Mouse (Mus musculus) hindbrain, postnatal 0 days (tissue): ENCODE measurements around the gene Clk4. TPM values are rescaled to one million over a fixed set of nuclear protein-coding genes. Genes with fewer than 3 reads are reported as not detected.

Source experiments
- ATAC-seq: fragments of 200-750 bp; cut with Nextera tagmentation; 2 replicates; pipeline ENCODE4 v1.8.0; 2017; ENCODE audit warnings: mild to moderate bottlenecking, moderate TSS enrichment, moderate library complexity
- DNase-seq: peaks from one replicate; pipeline ENCODE4 v3.0.0-alpha.2; 2015; ENCODE audit warnings: low spot score
- H3K27ac ChIP-seq: fragments of 300-500 bp; sonication (generic); 2 replicates; pipeline ENCODE4 v1.5.1; 2014; ENCODE audit warnings: mild to moderate bottlenecking
- H3K27me3 ChIP-seq: fragments of 300-500 bp; sonication (generic); 2 replicates; pipeline ENCODE4 v1.6.1; 2014; ENCODE audit warnings: low read length, mixed read lengths; ENCODE audit not compliant: insufficient read depth
- H3K36me3 ChIP-seq: fragments of 300-500 bp; sonication (generic); 2 replicates; pipeline ENCODE4 v1.6.1; 2014; ENCODE audit warnings: low read length, mixed read lengths; ENCODE audit not compliant: insufficient read depth
- H3K4me1 ChIP-seq: fragments of 300-500 bp; sonication (generic); 2 replicates; pipeline ENCODE4 v1.6.1; 2014; ENCODE audit warnings: antibody characterized with exemption, low read length, mixed read lengths; ENCODE audit not compliant: insufficient read depth
- H3K4me2 ChIP-seq: fragments of 300-500 bp; sonication (generic); 2 replicates; pipeline ENCODE4 v1.6.1; 2014; ENCODE audit warnings: low read depth, mild to moderate bottlenecking, low read length, moderate library complexity, mixed read lengths
- H3K4me3 ChIP-seq: fragments of 300-500 bp; sonication (generic); 2 replicates; pipeline ENCODE4 v1.5.1; 2014; ENCODE audit warnings: low read length
- H3K9ac ChIP-seq: fragments of 300-500 bp; sonication (generic); replicated peaks from 2 replicates; pipeline ENCODE4 v1.6.1; 2014; ENCODE audit warnings: mild to moderate bottlenecking, low read length, moderate library complexity, mixed read lengths
- H3K9me3 ChIP-seq: fragments of 300-500 bp; sonication (generic); 2 replicates; pipeline ENCODE4 v1.6.1; 2016; ENCODE audit warnings: low read length, mixed read lengths
- CTCF ChIP-seq: IDR thresholded peaks from 2 replicates; pipeline ENCODE4 v1.5.1; 2016; ENCODE audit warnings: antibody characterized with exemption, control low read depth, low read depth
- whole genome bisulfite sequencing: fragments of 180-500 bp; shearing (Covaris S2); extraction: QIAGEN DNeasy Blood & Tissue Kit; methylation state at CpG from one replicate; pipeline ENCODE4 v1.1.7; 2014; 5-methylcytosine and 5-hydroxymethylcytosine counted together
- polyA plus RNA-seq: library from polyadenylated mRNA; unstranded; fragments of >200 nt; fragmentation: Nextera tagmentation; extraction: Ambion mirVana; gene quantifications from 2 replicates; pipeline ENCODE4 v1.2.1, GENCODE M21; 2015
- total RNA-seq: library from RNA; depleted of rRNA; stranded (reverse); fragments of >200 nt; gene quantifications from 2 replicates; pipeline ENCODE4 v1.2.3, GENCODE M21; 2014; rRNA removed

Gene Clk4
- total RNA-seq (57.6 and 58.3 TPM in 2 replicates), polyA plus RNA-seq (92.5 and 93.3 TPM in 2 replicates)

DNA sequence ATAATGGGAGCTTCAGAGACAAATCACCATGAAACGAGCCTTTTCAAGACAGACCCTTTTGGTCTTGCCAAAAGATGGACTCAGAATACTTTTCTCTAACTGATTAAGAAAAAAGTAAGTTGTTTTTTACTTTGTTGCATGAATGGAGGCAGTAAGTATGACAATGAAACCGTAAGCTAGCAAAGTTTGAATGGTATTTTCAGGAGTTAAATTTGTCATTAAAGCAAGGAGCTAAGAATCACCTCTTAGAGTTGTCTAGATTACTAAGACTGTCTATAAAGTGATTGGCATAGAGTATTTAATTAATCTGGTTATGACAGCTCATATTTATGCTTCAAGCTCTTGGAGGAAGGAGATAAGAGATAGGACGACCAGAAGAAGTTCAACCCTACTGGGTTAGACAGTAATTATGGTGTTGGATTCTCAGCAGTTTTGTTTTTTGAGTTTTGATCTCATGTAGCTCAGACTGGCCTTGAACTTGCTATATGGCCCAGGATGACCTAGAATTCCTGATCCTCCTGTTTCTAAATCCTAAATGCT, at the start of gene Clk4:
Gene Clk4 (plus strand): TSS at position 51 of the 540 bp plus-strand sequence.
- Histone ChIP-seq H3K27ac (peak within 1 kb of the TSS; percentile 99), H3K27me3 (no peaks in the 10 kb centered on the region), H3K4me3 (peak within 1 kb of the TSS; percentile 97), H3K9me3 (no peaks in the 10 kb centered on the region), H3K4me1 (peaks cover 16% of the 10 kb centered on the region; the same call in 1 of the 2 replicates), H3K9ac (peak within 1 kb of the TSS; percentile 99), H3K36me3 (no peaks in the 10 kb centered on the region), H3K4me2 (peak within 1 kb of the TSS; percentile 62)
- no peak for ATAC-seq
- DNase-seq, result no peak
- TF ChIP-seq CTCF, result no peak
- WGBS, result 73% methylated on average over 3 of the region's 3 CpGs

DNA sequence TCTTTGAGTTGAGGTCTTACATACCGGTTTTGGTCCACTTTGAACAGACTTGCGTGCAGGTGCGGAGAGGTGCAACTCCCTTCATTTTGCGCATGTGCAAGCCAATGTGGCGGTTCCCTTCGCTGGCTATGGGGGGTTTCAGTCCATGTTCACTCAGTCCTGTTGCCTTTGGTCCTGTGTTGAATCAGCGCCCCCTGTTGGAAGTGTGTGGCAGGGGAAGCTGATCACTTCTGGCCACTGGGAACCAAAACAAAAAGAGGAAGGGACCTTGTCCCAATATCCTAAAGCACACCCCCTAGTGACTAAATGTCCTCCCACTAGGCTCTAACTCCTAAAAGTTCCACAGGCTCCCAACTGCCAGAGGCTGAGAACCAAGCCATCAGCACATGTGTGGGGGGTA, 47.5 kb upstream of the Clk4 start:
- DNase-seq, result no peak
- H3K36me3 ChIP-seq, result no peaks in the 10 kb centered on the region
- no peaks in the 10 kb centered on the region for H3K4me1 ChIP-seq
- no peak overlapping the region for H3K9ac ChIP-seq
- ATAC-seq, result no peak
- no peaks in the 10 kb centered on the region for H3K27me3 ChIP-seq
- H3K4me2 ChIP-seq, result no peak overlapping the region
- H3K4me3 ChIP-seq, result no peak overlapping the region
- TF ChIP-seq CTCF, result no peak
- 85% methylated on average over 7 of the region's 7 CpGs for WGBS
- H3K27ac ChIP-seq, result no peak overlapping the region
- no peaks in the 10 kb centered on the region for H3K9me3 ChIP-seq

DNA sequence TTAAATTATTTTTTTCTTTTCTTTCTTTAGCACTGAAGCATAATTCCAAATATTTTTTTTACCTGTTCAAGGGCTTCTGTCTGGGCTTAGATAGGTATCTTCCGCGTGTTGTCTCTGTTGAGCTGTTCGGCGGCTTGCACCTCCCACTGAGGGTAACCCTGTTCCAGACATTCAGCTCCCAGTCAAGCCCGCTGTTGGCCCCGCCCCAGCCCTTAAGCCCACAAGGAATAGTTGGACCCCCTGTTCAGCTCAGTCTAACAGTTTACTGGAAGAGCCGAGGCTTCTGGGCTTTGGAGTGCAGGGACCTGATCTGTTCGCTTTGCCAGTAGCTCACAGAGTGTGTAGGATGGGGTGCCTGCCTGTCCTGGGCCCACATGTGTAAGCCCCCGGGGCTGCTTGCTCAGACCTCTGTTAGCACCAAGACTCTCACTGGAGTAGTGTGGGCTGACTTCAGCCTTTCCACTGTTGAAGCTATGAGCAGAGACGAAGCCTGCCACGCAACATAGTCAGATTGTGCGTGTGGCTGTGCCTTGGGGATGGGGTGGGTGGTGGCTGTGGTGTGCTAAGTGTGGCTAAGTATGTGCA, 42.0 kb upstream of the Clk4 start:
- Histone ChIP-seq H3K4me2 (no peak overlapping the region), H3K27ac (no peak overlapping the region), H3K4me1 (no peaks in the 10 kb centered on the region), H3K36me3 (no peaks in the 10 kb centered on the region), H3K9ac (no peak overlapping the region), H3K9me3 (no peaks in the 10 kb centered on the region), H3K4me3 (no peak overlapping the region), H3K27me3 (no peaks in the 10 kb centered on the region)
- TF ChIP-seq CTCF, result no peak
- ATAC-seq, result no peak
- no peak for DNase-seq
- WGBS, result 82% methylated on average over 12 of the region's 12 CpGs

DNA sequence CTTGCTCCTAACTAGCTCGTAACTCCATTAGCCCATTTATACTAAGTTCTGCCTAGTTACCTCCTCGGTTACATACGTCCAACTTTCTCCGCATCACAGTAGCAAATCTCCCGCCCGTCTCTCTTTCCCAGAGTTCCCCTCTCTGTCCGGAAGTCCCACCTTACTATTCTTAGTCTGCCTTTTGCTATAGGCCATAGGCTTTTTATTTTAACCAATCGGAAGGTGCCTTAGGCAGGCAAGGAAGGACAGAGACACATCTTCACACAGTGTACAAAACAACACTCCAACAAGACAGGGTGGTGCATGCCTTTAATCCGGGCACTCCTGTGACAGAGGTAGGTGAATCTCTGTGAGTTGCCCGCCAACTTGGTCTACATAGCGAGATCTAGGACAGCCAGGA, 41.2 kb upstream of the Clk4 start, which contains the start of gene Gm12569:
Gene Gm12569 (plus strand): TSS at position 166 of the 400 bp plus-strand sequence.
- Histone ChIP-seq H3K9me3 (no peaks in the 10 kb centered on the region), H3K9ac (no peak within 1 kb of the TSS), H3K4me2 (no peak within 1 kb of the TSS), H3K4me1 (no peaks in the 10 kb centered on the region), H3K36me3 (no peaks in the 10 kb centered on the region), H3K27me3 (no peaks in the 10 kb centered on the region), H3K27ac (no peak within 1 kb of the TSS), H3K4me3 (no peak within 1 kb of the TSS)
- no peak for ATAC-seq
- no peak for TF ChIP-seq CTCF
- WGBS, result 96% methylated on average over 11 of the region's 11 CpGs
- no peak for DNase-seq

DNA sequence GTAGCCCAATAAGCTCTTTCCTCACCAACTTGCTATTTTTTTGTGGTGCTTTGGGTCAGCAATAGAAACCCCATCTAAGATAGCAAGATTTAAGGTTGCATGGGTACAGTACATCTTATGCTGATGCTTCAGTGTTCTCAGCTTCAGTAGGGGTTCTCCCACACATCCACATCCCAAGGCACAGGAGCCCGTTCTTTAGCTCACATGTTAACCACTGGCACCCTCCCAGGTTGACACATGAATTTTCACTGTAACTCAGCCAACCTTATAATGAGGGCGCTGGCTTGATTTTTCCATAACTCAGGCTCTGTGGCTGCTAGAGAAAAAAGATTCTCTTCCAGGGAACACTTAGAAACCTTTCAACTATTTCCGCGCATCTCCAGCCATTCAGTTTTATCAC, 34.4 kb upstream of the Clk4 start:
- DNase-seq (peak; percentile 9), ATAC-seq (no peak)
- H3K27ac ChIP-seq, result no peak overlapping the region
- H3K4me3 ChIP-seq, result no peak overlapping the region
- H3K9ac ChIP-seq, result no peak overlapping the region
- H3K9me3 ChIP-seq, result no peaks in the 10 kb centered on the region
- H3K36me3 ChIP-seq, result no peaks in the 10 kb centered on the region
- no peak for TF ChIP-seq CTCF
- no peaks in the 10 kb centered on the region for H3K4me1 ChIP-seq
- H3K4me2 ChIP-seq, result no peak overlapping the region
- no peaks in the 10 kb centered on the region for H3K27me3 ChIP-seq
- WGBS, result 66% methylated on average over 4 of the region's 4 CpGs

DNA sequence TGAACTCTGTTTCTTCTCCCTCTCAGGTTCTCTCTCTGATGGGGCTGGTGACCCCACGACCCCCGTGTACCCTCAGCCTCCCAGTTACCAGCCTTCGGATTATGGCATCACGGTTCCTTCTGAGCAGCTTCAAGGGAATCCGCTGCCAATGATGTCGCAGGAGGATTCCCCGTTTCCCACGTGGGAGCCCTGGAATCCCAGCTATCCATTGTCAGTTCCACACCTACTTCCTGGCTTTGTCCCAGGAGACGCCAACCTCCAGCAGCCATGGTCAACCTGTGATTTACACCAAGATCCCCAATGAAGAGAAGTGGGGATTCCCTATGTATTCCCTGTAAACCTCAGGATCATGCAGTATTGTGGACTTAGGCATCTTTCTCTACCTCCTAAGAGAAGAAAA, 26.9 kb upstream of the Clk4 start:
- Histone ChIP-seq H3K36me3 (no peaks in the 10 kb centered on the region), H3K4me1 (no peaks in the 10 kb centered on the region), H3K9me3 (no peaks in the 10 kb centered on the region), H3K27ac (no peak overlapping the region), H3K9ac (no peak overlapping the region), H3K4me2 (no peak overlapping the region), H3K4me3 (no peak overlapping the region), H3K27me3 (no peaks in the 10 kb centered on the region)
- TF ChIP-seq CTCF, result no peak
- 87% methylated on average over 9 of the region's 9 CpGs for WGBS
- ATAC-seq (no peak), DNase-seq (no peak)

DNA sequence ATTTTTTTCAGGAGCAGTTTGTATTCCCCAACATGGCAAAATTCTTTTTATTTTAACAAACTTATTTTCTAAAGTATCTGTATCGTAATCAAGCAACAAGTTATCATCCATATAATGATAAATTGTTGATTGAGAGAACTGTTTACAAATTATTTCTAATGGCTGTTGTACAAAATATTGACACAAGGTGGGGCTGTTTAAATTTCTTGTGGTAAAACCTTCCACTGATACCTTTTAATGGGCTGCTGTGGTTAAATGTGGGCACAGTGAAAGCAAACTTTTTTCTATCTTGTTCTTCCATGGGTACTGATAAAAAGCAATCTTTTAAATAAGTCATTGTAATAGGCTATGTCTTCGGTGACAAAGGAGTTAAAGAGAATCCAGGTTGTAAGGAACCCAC, 18.6 kb upstream of the Clk4 start:
- no peak for TF ChIP-seq CTCF
- H3K9me3 ChIP-seq, result no peaks in the 10 kb centered on the region

More for the DNA sequence above, 18.6 kb upstream of the Clk4 start:
- H3K4me2 ChIP-seq, result no peak overlapping the region
- no peaks in the 10 kb centered on the region for H3K36me3 ChIP-seq
- H3K27ac ChIP-seq, result no peak overlapping the region
- H3K27me3 ChIP-seq, result no peaks in the 10 kb centered on the region
- H3K4me1 ChIP-seq, result no peaks in the 10 kb centered on the region
- no peak for DNase-seq
- H3K9ac ChIP-seq, result no peak overlapping the region
- no peak overlapping the region for H3K4me3 ChIP-seq
- no peak for ATAC-seq
- WGBS, result 92% methylated on average over 2 of the region's 2 CpGs
